ENCODE assay signal across 14 mouse cellular contexts in genomic region chr12:109462594-109462993, GRCm38 (mm10). TPM values are rescaled to one million over a fixed set of nuclear protein-coding genes. Genes with fewer than 3 reads are reported as not detected.
"Had no signal": no experiment of that assay in that cellular context is flagged by ENCODE, and none has a peak within 500 bp of the region (broad histone marks: within the 10 kb centered on the region; RNA-seq: fewer than 3 reads in every experiment).

No protein-coding gene starts in this region.

- DNase-seq: gastrocnemius, postnatal 14 days; heart, adult 18-20 months; heart, postnatal 10 days; heart, postnatal 36 days; kidney, adult 11 months; kidney, adult 2 months; kidney, adult 9 months; kidney, postnatal 14 days; kidney, postnatal 36 days; layer of hippocampus, adult 9-11 months; layer of hippocampus, postnatal 36 days; left cerebral cortex, postnatal 4 days had no signal

RNA-seq across cellular contexts. Expression of gene Dlk1, which starts 10.0 kb away (rescaled TPM):
- total RNA-seq: hematopoietic stem cell, adult 5-6 weeks; liver, adult 2 months had no signal
